Mouse (Mus musculus): ENCODE measurements around the gene Rasgrf2. TPM values are rescaled to one million over a fixed set of nuclear protein-coding genes. Genes with fewer than 3 reads are reported as not detected.

The Rasgrf2 gene
- polyA plus RNA-seq, 1 experiment from 2014 or later: 0.18 TPM

- Histone ChIP-seq H3K27ac (ENCODE audit: low read length) (no peak overlapping the region), H3K9me3 (ENCODE audit: control insufficient read depth, low read length) (no peaks in the 10 kb centered on the region), H3K4me3 (ENCODE audit: low read length) (no peak overlapping the region), H3K4me1 (replicated peaks; ENCODE audit: control insufficient read depth, insufficient read depth, low read length) (no peaks in the 10 kb centered on the region), H3K36me3 (ENCODE audit: control insufficient read depth, insufficient read depth, low read length) (no peaks in the 10 kb centered on the region), H3K27me3 (ENCODE audit: control insufficient read depth, insufficient read depth, low read depth, low read length) (no peaks in the 10 kb centered on the region), H3K4me2 (ENCODE audit: low read depth, low read length) (no peak overlapping the region), H3K9ac (ENCODE audit: low read length) (no peak overlapping the region)
- ATAC-seq (ENCODE audit: low read depth): no peak
- 81% methylated on average over 3 of the region's 3 CpGs for WGBS
These were observed 106.3 kb downstream of the Rasgrf2 start for GRCm38 (mm10) chr13:92025124-92025523.

DNA sequence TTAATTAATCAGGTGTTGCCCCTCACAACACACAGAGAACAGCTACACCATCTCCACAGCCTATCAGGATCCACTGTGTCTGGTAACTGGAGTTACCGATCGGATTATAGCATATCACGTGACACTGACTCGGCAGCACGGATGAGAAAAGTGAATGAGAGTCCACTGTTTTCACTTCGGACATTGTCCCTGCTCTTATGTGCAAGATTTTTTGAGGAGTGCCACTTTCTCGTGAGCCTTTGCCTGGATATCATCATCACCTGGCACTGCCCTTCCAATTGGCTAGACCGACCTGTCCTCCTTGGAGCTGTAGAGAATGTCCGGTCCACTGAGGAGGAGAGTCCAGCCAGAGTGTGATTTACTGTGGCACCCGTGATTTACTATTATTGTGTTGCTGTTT, 109.3 kb downstream of the Rasgrf2 start:
- Histone ChIP-seq H3K9me3 (ENCODE audit: control insufficient read depth, low read length) (no peaks in the 10 kb centered on the region), H3K4me2 (ENCODE audit: low read depth, low read length) (no peak overlapping the region), H3K36me3 (ENCODE audit: control insufficient read depth, insufficient read depth, low read length) (no peaks in the 10 kb centered on the region), H3K9ac (ENCODE audit: low read length) (no peak overlapping the region), H3K27me3 (ENCODE audit: control insufficient read depth, insufficient read depth, low read depth, low read length) (no peaks in the 10 kb centered on the region), H3K4me1 (replicated peaks; ENCODE audit: control insufficient read depth, insufficient read depth, low read length) (no peaks in the 10 kb centered on the region), H3K4me3 (ENCODE audit: low read length) (no peak overlapping the region), H3K27ac (ENCODE audit: low read length) (no peak overlapping the region)
- 81% methylated on average over 10 of the region's 10 CpGs for WGBS
- ATAC-seq (ENCODE audit: low read depth): no peak

DNA sequence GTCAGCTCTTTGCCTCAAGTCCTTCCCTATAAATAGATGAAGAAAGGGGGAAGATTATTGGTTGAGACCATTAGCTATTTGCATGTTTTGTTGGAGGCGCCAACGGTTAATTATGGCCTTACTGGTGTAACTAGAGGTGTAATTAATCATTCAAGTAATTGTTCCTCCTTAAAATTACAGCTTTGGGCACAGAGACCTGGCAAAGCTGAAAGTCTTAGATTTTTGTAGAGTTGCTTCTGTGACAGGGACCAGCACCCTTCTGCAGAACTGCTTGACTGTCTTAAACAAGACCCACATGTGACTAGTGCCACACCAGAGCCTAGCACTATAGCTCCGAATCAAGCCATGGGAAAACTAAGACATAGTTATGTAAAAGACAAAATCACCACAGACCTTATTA, 134.5 kb downstream of the Rasgrf2 start:
- Histone ChIP-seq H3K27me3 (ENCODE audit: control insufficient read depth, insufficient read depth, low read depth, low read length) (no peaks in the 10 kb centered on the region), H3K4me2 (ENCODE audit: low read depth, low read length) (no peak overlapping the region), H3K4me3 (ENCODE audit: low read length) (no peak overlapping the region), H3K9me3 (ENCODE audit: control insufficient read depth, low read length) (no peaks in the 10 kb centered on the region; the same call in 1 of the 2 replicates), H3K4me1 (replicated peaks; ENCODE audit: control insufficient read depth, insufficient read depth, low read length) (no peaks in the 10 kb centered on the region), H3K36me3 (ENCODE audit: control insufficient read depth, insufficient read depth, low read length) (no peaks in the 10 kb centered on the region), H3K9ac (ENCODE audit: low read length) (no peak overlapping the region), H3K27ac (ENCODE audit: low read length) (no peak overlapping the region)
- WGBS: 83% methylated on average over 3 of the region's 3 CpGs
- ATAC-seq (ENCODE audit: low read depth): no peak

- Histone ChIP-seq H3K4me1 (replicated peaks; ENCODE audit: control insufficient read depth, insufficient read depth, low read length) (no peaks in the 10 kb centered on the region), H3K27me3 (ENCODE audit: control insufficient read depth, insufficient read depth, low read depth, low read length) (no peaks in the 10 kb centered on the region), H3K4me3 (ENCODE audit: low read length) (no peak overlapping the region), H3K36me3 (ENCODE audit: control insufficient read depth, insufficient read depth, low read length) (no peaks in the 10 kb centered on the region), H3K9ac (ENCODE audit: low read length) (no peak overlapping the region), H3K27ac (ENCODE audit: low read length) (no peak overlapping the region), H3K9me3 (ENCODE audit: control insufficient read depth, low read length) (no peaks in the 10 kb centered on the region; the same call in 1 of the 2 replicates), H3K4me2 (ENCODE audit: low read depth, low read length) (no peak overlapping the region)
- ATAC-seq (ENCODE audit: low read depth): no peak
- 82% methylated on average over 2 of the region's 2 CpGs for WGBS
These were observed 140.0 kb downstream of the Rasgrf2 start for GRCm38 (mm10) chr13:91991412-91991811.

DNA sequence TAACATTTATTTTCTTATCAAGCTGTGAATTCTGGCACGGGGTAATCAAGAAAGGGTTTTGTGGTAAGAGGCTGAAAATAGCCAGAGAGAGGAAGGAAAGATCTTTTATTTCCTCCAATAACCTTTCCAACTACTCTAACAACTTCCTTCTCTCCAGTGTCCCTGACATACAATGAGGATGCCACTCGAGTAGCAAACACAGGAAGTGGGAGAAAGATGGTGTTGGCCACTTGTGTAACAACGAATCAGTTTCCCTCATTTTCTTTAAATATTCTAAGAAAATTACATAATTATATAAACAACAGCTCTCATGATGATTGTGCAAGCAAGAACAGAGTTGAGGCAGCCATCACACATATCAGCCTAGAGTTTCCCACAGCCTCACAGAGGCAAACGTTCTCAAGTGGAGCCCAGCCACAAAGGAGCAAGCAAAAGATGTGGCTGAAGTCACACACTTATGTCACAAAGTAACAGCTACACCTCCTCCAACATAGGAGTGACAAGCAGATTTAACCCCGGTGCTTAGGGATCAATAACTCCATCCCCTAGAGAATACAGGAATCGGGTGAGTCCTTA, 140.7 kb downstream of the Rasgrf2 start:
- H3K27ac ChIP-seq (ENCODE audit: low read length): no peak overlapping the region
- WGBS: 58% methylated on average over 6 of the region's 6 CpGs
- no peak overlapping the region for H3K4me3 ChIP-seq (ENCODE audit: low read length)

GRCm38 (mm10) chr13:91988378-91988777, 143.1 kb downstream of the Rasgrf2 start:
- no peak for ATAC-seq (ENCODE audit: low read depth)
- WGBS: 74% methylated on average over 7 of the region's 7 CpGs
- no peak overlapping the region for H3K27ac ChIP-seq (ENCODE audit: low read length)

More for the DNA sequence above, 140.7 kb downstream of the Rasgrf2 start:
- no peak overlapping the region for H3K9ac ChIP-seq (ENCODE audit: low read length)
- H3K4me2 ChIP-seq (ENCODE audit: low read depth, low read length): no peak overlapping the region
- H3K36me3 ChIP-seq (ENCODE audit: control insufficient read depth, insufficient read depth, low read length): no peaks in the 10 kb centered on the region
- no peaks in the 10 kb centered on the region; the same call in 1 of the 2 replicates for H3K9me3 ChIP-seq (ENCODE audit: control insufficient read depth, low read length)
- ATAC-seq (ENCODE audit: low read depth): no peak
- no peaks in the 10 kb centered on the region for H3K27me3 ChIP-seq (ENCODE audit: control insufficient read depth, insufficient read depth, low read depth, low read length)
- H3K4me1 ChIP-seq (replicated peaks; ENCODE audit: control insufficient read depth, insufficient read depth, low read length): no peaks in the 10 kb centered on the region

DNA sequence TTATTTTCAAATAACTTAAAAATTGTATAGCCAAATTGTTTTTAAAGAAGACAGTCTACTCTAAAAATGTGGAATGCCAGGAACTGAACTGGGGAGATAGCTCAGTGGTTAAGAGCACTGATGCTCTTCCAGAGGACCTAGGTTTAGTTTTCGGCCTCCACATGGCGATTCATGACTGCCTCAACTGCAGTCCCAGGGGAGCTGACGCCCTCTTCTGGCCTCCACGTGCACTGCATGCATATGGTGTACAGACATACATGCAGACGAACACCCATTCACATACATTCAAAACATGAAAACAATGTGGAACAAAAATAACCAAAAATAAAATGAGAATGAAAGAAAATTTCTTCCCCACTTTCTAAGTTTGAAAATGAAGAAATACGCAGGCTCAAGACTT, 144.5 kb downstream of the Rasgrf2 start:
- Histone ChIP-seq H3K9me3 (ENCODE audit: control insufficient read depth, low read length) (no peaks in the 10 kb centered on the region), H3K27me3 (ENCODE audit: control insufficient read depth, insufficient read depth, low read depth, low read length) (no peaks in the 10 kb centered on the region), H3K4me2 (ENCODE audit: low read depth, low read length) (no peak overlapping the region), H3K4me1 (replicated peaks; ENCODE audit: control insufficient read depth, insufficient read depth, low read length) (no peaks in the 10 kb centered on the region), H3K9ac (ENCODE audit: low read length) (no peak overlapping the region), H3K4me3 (ENCODE audit: low read length) (no peak overlapping the region), H3K36me3 (ENCODE audit: control insufficient read depth, insufficient read depth, low read length) (no peaks in the 10 kb centered on the region), H3K27ac (ENCODE audit: low read length) (no peak overlapping the region)
- no peak for ATAC-seq (ENCODE audit: low read depth)
- WGBS: 89% methylated on average over 6 of the region's 6 CpGs

More at GRCm38 (mm10) chr13:91988378-91988777, 143.1 kb downstream of the Rasgrf2 start:
- Histone ChIP-seq H3K27me3 (ENCODE audit: control insufficient read depth, insufficient read depth, low read depth, low read length) (no peaks in the 10 kb centered on the region), H3K4me1 (replicated peaks; ENCODE audit: control insufficient read depth, insufficient read depth, low read length) (no peaks in the 10 kb centered on the region), H3K36me3 (ENCODE audit: control insufficient read depth, insufficient read depth, low read length) (no peaks in the 10 kb centered on the region), H3K4me3 (ENCODE audit: low read length) (no peak overlapping the region), H3K4me2 (ENCODE audit: low read depth, low read length) (no peak overlapping the region), H3K9ac (ENCODE audit: low read length) (no peak overlapping the region), H3K9me3 (ENCODE audit: control insufficient read depth, low read length) (no peaks in the 10 kb centered on the region; the same call in 1 of the 2 replicates)

GRCm38 (mm10) chr13:91985915-91986589, 145.4 kb downstream of the Rasgrf2 start:
- Histone ChIP-seq H3K27me3 (ENCODE audit: control insufficient read depth, insufficient read depth, low read depth, low read length) (no peaks in the 10 kb centered on the region), H3K9me3 (ENCODE audit: control insufficient read depth, low read length) (no peaks in the 10 kb centered on the region), H3K4me1 (replicated peaks; ENCODE audit: control insufficient read depth, insufficient read depth, low read length) (no peaks in the 10 kb centered on the region), H3K9ac (ENCODE audit: low read length) (no peak overlapping the region), H3K36me3 (ENCODE audit: control insufficient read depth, insufficient read depth, low read length) (no peaks in the 10 kb centered on the region), H3K4me2 (ENCODE audit: low read depth, low read length) (no peak overlapping the region), H3K4me3 (ENCODE audit: low read length) (no peak overlapping the region), H3K27ac (ENCODE audit: low read length) (no peak overlapping the region)
- 50% methylated on average over 7 of the region's 7 CpGs for WGBS
- no peak for ATAC-seq (ENCODE audit: low read depth)

DNA sequence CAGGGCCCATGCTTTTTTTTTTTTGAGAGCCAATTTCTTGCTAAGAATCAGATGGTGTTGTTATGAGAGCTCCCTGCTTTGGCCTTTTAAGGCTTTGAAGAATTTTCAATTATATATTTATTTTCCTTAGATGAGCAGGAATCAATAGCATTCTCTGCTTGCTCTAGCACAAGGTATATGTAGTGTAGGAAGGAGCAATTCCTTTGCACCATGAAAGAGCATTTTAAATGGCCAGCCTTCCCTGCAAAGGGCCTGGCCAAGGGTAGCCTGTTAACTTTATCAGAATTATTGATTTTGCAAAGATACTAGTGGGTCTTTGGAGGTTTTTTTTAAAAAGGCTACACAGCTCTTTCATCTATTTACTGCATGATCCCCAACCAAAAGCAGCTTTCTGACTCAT, 146.4 kb downstream of the Rasgrf2 start:
- ATAC-seq (ENCODE audit: low read depth): no peak
- Histone ChIP-seq H3K9ac (ENCODE audit: low read length) (no peak overlapping the region), H3K9me3 (ENCODE audit: control insufficient read depth, low read length) (no peaks in the 10 kb centered on the region), H3K4me1 (replicated peaks; ENCODE audit: control insufficient read depth, insufficient read depth, low read length) (no peaks in the 10 kb centered on the region), H3K27me3 (ENCODE audit: control insufficient read depth, insufficient read depth, low read depth, low read length) (no peaks in the 10 kb centered on the region), H3K4me2 (ENCODE audit: low read depth, low read length) (no peak overlapping the region), H3K4me3 (ENCODE audit: low read length) (no peak overlapping the region), H3K36me3 (ENCODE audit: control insufficient read depth, insufficient read depth, low read length) (no peaks in the 10 kb centered on the region), H3K27ac (ENCODE audit: low read length) (no peak overlapping the region)

Measured in lung, embryonic 16.5 days (tissue).